Mouse (Mus musculus) kidney, embryonic 15.5 days (tissue): ENCODE results near the gene Nfatc3. TPM values are rescaled to one million over a fixed set of nuclear protein-coding genes. Genes with fewer than 3 reads are reported as not detected.

Experiments
- ATAC-seq: fragments of 200-750 bp; cut with Nextera tagmentation; replicated peaks from 2 replicates; pipeline ENCODE4 v1.8.0; 2017; ENCODE audit warnings: moderate TSS enrichment; ENCODE audit not compliant: low FRiP score
- H3K27ac ChIP-seq: fragments of 300-500 bp; sonication (generic); 2 replicates; pipeline ENCODE4 v1.5.1; 2015; ENCODE audit warnings: mild to moderate bottlenecking, inconsistent platforms
- H3K27me3 ChIP-seq: fragments of 300-500 bp; sonication (generic); 2 replicates; pipeline ENCODE4 v1.6.1; 2015; ENCODE audit warnings: inconsistent platforms
- H3K36me3 ChIP-seq: fragments of 300-500 bp; sonication (generic); 2 replicates; pipeline ENCODE4 v1.6.1; 2015; ENCODE audit warnings: inconsistent platforms
- H3K4me1 ChIP-seq: fragments of 300-500 bp; sonication (generic); 2 replicates; pipeline ENCODE4 v1.6.1; 2015; ENCODE audit warnings: inconsistent platforms
- H3K4me2 ChIP-seq: fragments of 300-500 bp; sonication (generic); 2 replicates; pipeline ENCODE4 v1.6.1; 2015; ENCODE audit warnings: moderate library complexity, mild to moderate bottlenecking, inconsistent platforms
- H3K4me3 ChIP-seq: fragments of 300-500 bp; sonication (generic); replicated peaks from 2 replicates; pipeline ENCODE4 v1.5.1; 2015; ENCODE audit warnings: mild to moderate bottlenecking, inconsistent platforms
- H3K9ac ChIP-seq: fragments of 300-500 bp; sonication (generic); 2 replicates; pipeline ENCODE4 v1.6.1; 2015; ENCODE audit warnings: mild to moderate bottlenecking, inconsistent platforms
- H3K9me3 ChIP-seq: fragments of 300-500 bp; sonication (generic); replicated peaks from 2 replicates; pipeline ENCODE4 v1.6.1; 2016; ENCODE audit warnings: inconsistent platforms
- WGBS: fragments of 180-500 bp; shearing (Covaris S2); methylation state at CpG from one replicate; pipeline ENCODE4 v1.1.7; 2015; ENCODE audit warnings: mixed read lengths; 5-methylcytosine and 5-hydroxymethylcytosine counted together
- polyA plus RNA-seq: library from polyadenylated mRNA; unstranded; fragments of >200 nt; fragmentation: Nextera tagmentation; extraction: Ambion mirVana; gene quantifications from 2 replicates; pipeline ENCODE4 v1.2.1, GENCODE M21; 2015

Nfatc3 gene
- polyA plus RNA-seq, 1 experiment from 2014 or later: 7.3 TPM

DNA sequence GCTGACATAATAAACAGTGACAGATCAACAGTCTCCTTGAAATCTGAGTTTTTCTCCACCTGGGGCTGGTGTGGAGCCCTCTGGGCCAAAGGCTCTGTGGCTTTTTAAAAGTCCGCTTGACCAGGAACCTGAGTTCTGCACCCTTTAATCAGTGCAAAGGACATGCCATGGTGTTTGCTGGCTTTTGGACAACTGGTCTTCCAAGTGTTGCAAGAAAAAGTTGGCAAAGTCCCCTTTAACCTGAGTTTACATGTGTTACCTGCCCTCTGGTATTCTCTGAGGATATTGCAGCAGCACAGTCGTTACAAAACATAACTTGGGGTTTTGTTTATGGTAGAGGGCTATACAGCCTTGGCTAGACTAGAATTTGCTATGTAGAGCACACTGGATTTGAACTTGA is 71.9 kb downstream of the Nfatc3 start:
- Histone ChIP-seq H3K36me3 (peaks cover 73% of the 10 kb centered on the region), H3K9ac (no peak overlapping the region), H3K4me1 (peaks cover 21% of the 10 kb centered on the region), H3K9me3 (no peaks in the 10 kb centered on the region), H3K27me3 (peaks cover 21% of the 10 kb centered on the region), H3K4me2 (no peak overlapping the region), H3K4me3 (no peak overlapping the region), H3K27ac (no peak overlapping the region)
- WGBS: 78% methylated on average over 2 of the region's 2 CpGs
- no peak for ATAC-seq

- H3K4me3 ChIP-seq: no peak overlapping the region
- peaks cover 27% of the 10 kb centered on the region for H3K27me3 ChIP-seq
- no peak overlapping the region for H3K4me2 ChIP-seq
- H3K9ac ChIP-seq: no peak overlapping the region
- H3K27ac ChIP-seq: no peak overlapping the region
- no peaks in the 10 kb centered on the region for H3K9me3 ChIP-seq
- WGBS: 90% methylated on average over 4 of the region's 4 CpGs
- peaks cover 26% of the 10 kb centered on the region for H3K4me1 ChIP-seq
- ATAC-seq: no peak
- H3K36me3 ChIP-seq: peaks cover 71% of the 10 kb centered on the region
Observed at GRCm38 (mm10) chr8:106131021-106131420, 72.4 kb downstream of the Nfatc3 start.

DNA sequence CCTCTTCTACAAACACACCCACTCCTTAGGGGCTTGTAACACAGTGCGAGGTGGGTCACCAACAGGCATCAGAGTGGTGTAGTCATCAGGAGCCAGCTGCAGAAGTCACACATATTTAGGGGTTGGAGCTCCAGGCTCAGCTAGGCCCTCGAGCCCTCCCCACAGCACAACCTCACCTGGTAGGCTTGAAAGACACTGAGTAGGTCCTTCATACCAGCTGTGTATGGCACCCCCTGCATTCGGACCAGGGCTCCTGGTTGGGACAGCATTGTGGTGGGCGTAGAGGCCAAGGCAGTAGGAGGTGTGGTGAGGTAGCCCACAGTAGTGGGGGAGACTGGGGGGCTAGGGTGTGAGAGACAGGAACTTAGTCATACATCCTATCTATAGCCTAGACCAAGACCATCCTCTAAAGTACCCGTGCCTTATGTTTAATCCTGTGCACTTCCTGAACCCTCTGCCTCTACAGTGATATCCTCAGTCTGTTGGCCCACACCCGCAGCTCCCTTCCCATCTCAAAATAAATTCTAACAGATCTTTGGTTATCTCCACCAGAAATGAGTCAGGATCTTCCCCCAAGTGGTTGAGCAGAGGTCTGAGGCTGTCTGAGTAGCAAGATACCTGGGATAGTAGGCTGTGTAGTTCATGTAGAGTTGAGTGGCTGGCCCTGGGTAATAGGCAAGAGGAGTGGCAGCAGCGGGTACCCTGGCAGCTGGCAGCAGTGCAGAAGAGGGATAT is 73.0 kb downstream of the Nfatc3 start:
- Histone ChIP-seq H3K27me3 (peaks cover 33% of the 10 kb centered on the region), H3K4me3 (no peak overlapping the region), H3K4me1 (peaks cover 32% of the 10 kb centered on the region), H3K27ac (no peak overlapping the region), H3K36me3 (peaks cover 65% of the 10 kb centered on the region), H3K9me3 (no peaks in the 10 kb centered on the region), H3K4me2 (no peak overlapping the region), H3K9ac (no peak overlapping the region)
- 89% methylated on average over 7 of the region's 7 CpGs for WGBS
- no peak for ATAC-seq

DNA sequence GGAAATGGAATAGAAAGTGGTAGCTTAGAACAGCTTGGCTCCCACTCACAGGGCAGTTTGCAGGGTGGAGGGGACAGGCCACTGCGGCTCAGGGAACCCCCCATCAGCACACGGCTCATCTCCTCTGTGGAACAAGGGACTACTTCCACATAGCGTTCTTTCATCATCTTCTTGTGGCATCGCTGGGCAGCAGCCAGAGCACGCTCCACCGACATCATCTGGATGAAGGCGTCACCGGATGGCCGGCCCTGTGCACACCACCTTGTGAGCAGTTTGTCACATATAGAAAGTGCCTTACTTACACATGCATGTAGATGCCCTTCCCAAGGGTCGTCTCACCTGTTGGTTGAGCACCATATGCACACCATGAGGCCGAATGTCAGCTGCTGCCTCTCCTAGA is 73.7 kb downstream of the Nfatc3 start:
- Histone ChIP-seq H3K27ac (no peak overlapping the region), H3K9ac (no peak overlapping the region), H3K4me1 (peaks cover 39% of the 10 kb centered on the region), H3K36me3 (peaks cover 58% of the 10 kb centered on the region), H3K9me3 (no peaks in the 10 kb centered on the region), H3K4me3 (no peak overlapping the region), H3K4me2 (no peak overlapping the region), H3K27me3 (peaks cover 40% of the 10 kb centered on the region)
- WGBS: 94% methylated on average over 11 of the region's 11 CpGs
- no peak for ATAC-seq

GRCm38 (mm10) chr8:106133526-106133925 is 74.9 kb downstream of the Nfatc3 start:
- Histone ChIP-seq H3K9ac (no peak overlapping the region), H3K9me3 (no peaks in the 10 kb centered on the region), H3K36me3 (peaks cover 46% of the 10 kb centered on the region), H3K27me3 (peaks cover 49% of the 10 kb centered on the region), H3K4me2 (no peak overlapping the region), H3K27ac (no peak overlapping the region), H3K4me1 (peaks cover 51% of the 10 kb centered on the region), H3K4me3 (no peak overlapping the region)
- no peak for ATAC-seq
- WGBS: 61% methylated on average over 13 of the region's 13 CpGs

DNA sequence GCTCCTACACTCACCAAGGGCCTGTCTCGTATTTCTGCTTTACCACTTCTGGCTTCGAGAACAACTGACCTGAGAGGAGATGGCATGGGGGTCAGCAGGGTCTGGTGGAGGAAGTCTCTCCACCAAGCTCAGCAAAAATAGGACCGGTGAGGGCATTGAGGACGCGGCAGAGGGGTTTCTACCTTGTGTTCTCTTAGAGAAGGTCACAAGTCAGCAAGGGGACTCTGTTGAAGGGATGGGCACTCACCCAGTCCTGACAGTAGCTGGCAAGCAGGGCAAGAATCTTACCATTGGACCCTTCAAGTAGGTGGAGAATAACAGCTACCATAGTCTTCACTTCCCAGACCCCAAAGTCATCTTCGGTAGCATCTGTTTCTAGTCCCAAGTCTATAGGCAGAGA is 75.3 kb downstream of the Nfatc3 start:
- Histone ChIP-seq H3K9me3 (no peaks in the 10 kb centered on the region), H3K36me3 (peaks cover 42% of the 10 kb centered on the region), H3K9ac (no peak overlapping the region), H3K4me2 (peak overlapping the region; percentile 67; the same call in 1 of the 2 replicates), H3K4me1 (peaks cover 54% of the 10 kb centered on the region), H3K27me3 (peaks cover 53% of the 10 kb centered on the region), H3K4me3 (no peak overlapping the region), H3K27ac (no peak overlapping the region)
- ATAC-seq: no peak
- WGBS: 63% methylated on average over 6 of the region's 6 CpGs

- H3K27ac ChIP-seq: peak overlapping the region; percentile 89
- 12% methylated on average over 14 of the region's 14 CpGs for WGBS
- H3K4me3 ChIP-seq: peak overlapping the region; percentile 58
- 0 out of 2 replicates have a peak overlapping the region, but pooled peaks have one; percentile 53 for H3K9ac ChIP-seq
- no peaks in the 10 kb centered on the region for H3K9me3 ChIP-seq
- peak; percentile 68 for ATAC-seq
- peak overlapping the region; percentile 67 for H3K4me2 ChIP-seq
- H3K36me3 ChIP-seq: peaks cover 32% of the 10 kb centered on the region
- H3K4me1 ChIP-seq: peaks cover 54% of the 10 kb centered on the region
- H3K27me3 ChIP-seq: peaks cover 60% of the 10 kb centered on the region
Observed at GRCm38 (mm10) chr8:106134751-106135571, 76.3 kb downstream of the Nfatc3 start.

DNA sequence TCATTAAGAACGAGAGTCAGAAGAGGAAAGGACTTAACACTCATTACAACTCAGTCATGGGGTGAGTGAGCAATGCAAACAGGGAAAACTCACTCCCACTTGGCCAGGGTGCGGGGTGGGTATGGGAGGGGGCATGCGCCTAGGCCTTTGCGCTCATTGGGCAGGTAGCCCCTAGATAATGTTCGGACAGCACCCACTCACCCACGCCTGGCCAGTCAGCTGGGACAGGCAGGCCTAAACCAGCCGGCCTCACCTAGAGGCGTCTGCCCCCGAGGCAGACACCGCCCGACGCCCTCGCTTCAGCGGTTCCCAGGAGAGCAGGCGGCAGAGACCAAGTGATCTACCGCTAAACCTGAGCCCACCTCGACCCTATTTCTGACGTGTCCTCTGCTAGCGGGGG is 77.0 kb downstream of the Nfatc3 start:
- ATAC-seq: peak; percentile 61
- peak overlapping the region; percentile 89 for H3K27ac ChIP-seq
- H3K9ac ChIP-seq: peak overlapping the region; percentile 53; the same call in 1 of the 2 replicates
- H3K4me3 ChIP-seq: peak overlapping the region; percentile 58
- H3K27me3 ChIP-seq: peaks cover 65% of the 10 kb centered on the region
- H3K36me3 ChIP-seq: peaks cover 25% of the 10 kb centered on the region
- peaks cover 54% of the 10 kb centered on the region for H3K4me1 ChIP-seq
- no peaks in the 10 kb centered on the region for H3K9me3 ChIP-seq
- WGBS: 4% methylated on average over 19 of the region's 19 CpGs
- H3K4me2 ChIP-seq: peak overlapping the region; percentile 67

- peak within 1 kb of the TSS; percentile 53 for H3K9ac ChIP-seq
- peaks cover 58% of the 10 kb centered on the region for H3K4me1 ChIP-seq
- H3K4me3 ChIP-seq: peak within 1 kb of the TSS; percentile 58
- peak; percentile 55 for ATAC-seq
- peaks cover 18% of the 10 kb centered on the region for H3K36me3 ChIP-seq
- peak within 1 kb of the TSS; percentile 89 for H3K27ac ChIP-seq
- under 1% methylated on average over 79 of the region's 86 CpGs for WGBS
- no peaks in the 10 kb centered on the region for H3K9me3 ChIP-seq
- peaks cover 65% of the 10 kb centered on the region for H3K27me3 ChIP-seq
- peak within 1 kb of the TSS; percentile 67 for H3K4me2 ChIP-seq
Observed at GRCm38 (mm10) chr8:106136156-106137130, 77.8 kb downstream of the Nfatc3 start, which contains the start of gene Esrp2. Gene Esrp2, minus strand, starts transcription at chr8:106136974.

GRCm38 (mm10) chr8:106137218-106137905 is 78.7 kb downstream of the Nfatc3 start:
- Histone ChIP-seq H3K4me3 (peak overlapping the region; percentile 58), H3K27ac (peak overlapping the region; percentile 89), H3K9ac (peak overlapping the region; percentile 53), H3K36me3 (peaks cover 8% of the 10 kb centered on the region), H3K27me3 (peaks cover 65% of the 10 kb centered on the region), H3K9me3 (no peaks in the 10 kb centered on the region), H3K4me1 (peaks cover 58% of the 10 kb centered on the region), H3K4me2 (peak overlapping the region; percentile 67)
- WGBS: 6% methylated on average over 22 of the region's 22 CpGs
- no peak for ATAC-seq
